Mouse (Mus musculus): ENCODE data around the gene Galnt14.

The Galnt14 gene

GRCm38 (mm10) chr17:73663237-73663636 lies 47.0 kb downstream of the Galnt14 start:
- DNase-seq, result no peak

DNA sequence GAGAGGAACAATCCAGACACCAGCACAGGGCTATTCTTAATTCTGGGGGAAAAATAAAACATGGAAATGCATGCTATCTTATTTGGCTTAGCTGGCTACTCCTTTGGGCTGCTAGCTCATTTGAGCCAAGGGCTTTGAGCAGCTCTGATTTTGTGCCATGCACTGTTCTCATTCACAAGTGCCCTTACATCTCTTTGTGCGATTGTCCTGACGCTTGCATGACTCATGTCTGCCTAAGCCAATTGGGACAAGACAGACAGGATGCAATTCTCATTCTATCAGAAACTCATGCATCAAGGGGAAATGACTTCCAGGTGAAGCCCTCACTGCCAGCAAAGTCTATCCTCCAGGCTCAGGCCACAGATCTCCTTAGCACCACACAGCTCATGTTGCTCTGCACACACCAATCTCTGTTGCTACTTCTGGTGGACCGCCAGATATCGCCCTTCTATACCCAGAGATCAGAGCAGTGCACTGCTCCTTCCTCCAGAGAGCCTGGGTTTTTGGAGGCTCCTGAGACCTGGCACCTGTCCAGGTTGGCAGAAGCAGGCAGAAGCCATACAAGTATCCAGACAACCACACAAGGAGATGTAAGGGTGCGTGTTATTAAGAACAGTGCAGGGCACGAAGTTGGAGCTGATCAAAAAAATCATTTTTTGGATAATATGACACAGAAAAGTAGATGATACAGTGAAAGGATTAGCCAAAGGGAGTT lies 51.4 kb downstream of the Galnt14 start:
- DNase-seq, result no peak

DNA sequence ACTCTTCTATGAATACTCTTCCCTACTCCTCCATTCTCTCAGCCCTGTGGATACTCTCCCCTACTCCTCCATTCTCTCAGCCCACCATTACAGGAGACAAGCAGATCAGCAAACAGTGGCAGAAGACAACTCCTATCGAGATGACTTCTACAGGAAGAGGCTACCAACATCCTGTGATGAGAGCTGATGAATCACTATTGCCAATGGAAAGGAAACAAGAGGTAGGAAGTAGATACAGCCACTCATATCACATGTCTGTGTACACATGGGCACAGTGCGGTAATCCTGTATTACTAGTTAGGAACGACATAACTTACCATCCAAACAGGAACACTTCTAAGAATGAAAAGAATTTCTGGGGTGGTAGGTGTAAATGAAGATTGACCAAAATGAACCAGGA lies 53.9 kb downstream of the Galnt14 start:
- DNase-seq, result no peak

- no peak for DNase-seq
These were observed 56.0 kb downstream of the Galnt14 start for GRCm38 (mm10) chr17:73654261-73654660.

DNA sequence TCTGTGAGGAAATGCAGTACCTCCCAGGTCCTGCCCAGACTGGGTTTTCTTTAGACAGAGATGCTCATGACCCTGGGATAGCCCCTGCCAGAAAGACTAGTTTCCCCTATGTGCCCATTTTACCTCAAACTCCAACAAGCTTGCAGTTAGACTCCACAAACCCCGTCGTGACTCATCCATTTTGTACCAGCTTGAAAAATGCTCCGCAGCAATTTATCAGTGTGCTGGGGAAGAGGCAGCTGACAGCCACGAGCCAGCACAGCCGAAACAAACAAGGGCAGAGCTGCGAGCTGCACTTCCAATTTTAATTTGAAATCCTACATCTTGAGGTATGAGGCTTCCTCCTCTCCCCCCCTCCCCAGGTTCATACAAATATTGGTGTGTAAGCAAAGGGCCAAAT lies 60.9 kb downstream of the Galnt14 start:
- no peak for DNase-seq

DNA sequence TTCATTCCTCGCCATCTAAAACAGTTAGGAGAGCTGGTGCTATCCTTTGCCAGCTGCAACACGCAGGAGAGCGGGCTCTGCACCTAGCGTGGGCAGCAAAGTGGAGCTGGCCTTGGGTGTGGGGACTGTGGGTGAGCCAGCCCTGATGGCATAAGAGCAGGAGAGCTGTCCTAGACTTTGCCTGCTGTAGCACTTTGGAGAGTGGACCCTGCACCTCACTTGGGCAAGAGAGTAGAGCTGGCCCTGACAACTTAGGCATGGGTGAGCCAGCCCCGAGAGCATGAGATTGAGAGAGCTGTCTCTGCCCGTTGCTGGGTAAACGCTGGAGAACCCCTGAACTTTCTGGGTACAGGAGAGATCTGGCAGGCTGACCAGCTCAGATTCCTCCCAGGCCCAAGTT lies 68.6 kb downstream of the Galnt14 start:
- DNase-seq, result no peak

DNA sequence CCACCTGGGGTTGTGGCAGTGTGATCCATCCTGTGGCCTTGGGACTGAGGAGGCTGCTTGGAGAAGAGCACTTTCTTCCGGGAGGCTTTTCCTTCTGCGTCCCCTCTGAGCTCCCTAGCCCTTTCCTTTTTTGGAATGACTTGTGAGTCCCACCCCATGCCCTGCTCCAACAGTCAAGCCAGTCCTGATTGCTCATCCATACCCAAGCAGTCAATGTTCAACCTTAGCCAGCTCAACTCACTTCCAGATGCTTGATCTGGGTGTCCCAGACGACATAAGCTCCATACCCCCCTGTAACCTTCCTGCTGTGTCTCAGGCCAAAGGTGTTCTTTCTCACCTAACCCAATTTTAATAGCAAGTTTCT lies 70.2 kb downstream of the Galnt14 start:
- no peak for DNase-seq

DNA sequence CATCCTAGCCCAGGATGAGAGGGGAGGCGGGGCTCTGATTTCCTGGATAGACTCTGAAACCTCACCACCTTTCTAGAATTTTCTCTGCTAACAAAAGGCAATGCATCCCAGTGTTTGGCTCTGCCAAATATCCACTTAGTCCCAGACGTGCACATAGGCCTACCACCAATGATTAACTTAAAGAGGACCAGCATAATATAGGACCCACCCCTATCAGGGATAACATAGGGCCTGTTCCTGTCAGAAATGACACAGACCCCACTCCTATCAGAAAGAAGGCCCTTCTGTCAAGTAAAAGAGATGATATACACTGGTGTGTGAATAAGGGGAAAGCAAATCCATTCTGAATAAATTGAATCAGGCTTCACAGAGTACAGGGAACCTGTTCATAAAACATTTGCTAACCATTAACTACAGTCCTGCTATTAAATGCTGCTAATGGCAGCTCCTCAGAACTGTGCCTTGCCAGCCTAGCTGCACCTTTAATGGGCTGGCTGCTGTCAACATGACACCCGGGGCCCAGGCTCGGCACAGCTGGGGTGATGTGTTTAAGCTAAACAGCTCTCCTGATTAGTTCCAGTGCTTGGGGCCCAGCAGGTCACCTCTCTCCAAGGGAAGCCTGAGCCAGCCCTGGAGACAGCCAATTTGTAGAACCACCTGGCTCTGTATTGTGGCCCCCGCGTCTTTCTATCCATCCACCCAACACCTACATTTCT lies 70.7 kb downstream of the Galnt14 start:
- no peak for DNase-seq

DNA sequence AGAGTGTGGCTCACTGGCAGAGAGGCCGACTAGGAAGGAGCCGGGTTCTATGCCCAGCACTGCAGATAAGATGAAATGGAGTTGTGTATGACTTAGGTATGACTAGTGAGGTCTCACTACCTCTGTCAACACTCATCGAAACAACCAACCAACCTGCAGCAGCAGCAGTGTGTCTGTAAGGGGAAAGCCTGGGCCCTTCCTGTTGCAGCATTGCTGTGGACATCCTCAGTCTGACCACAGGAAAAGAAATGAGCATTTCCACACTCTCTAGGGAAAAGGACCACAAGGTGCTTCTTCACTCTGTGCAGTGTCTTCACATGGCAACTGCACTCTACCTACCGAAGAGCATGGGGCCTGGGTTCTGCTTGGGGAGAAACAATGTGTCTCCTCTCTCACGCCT lies 73.3 kb downstream of the Galnt14 start:
- DNase-seq, result no peak

- DNase-seq, result no peak
These were observed 75.4 kb downstream of the Galnt14 start for GRCm38 (mm10) chr17:73634896-73635295.

GRCm38 (mm10) chr17:73633991-73634710 lies 76.1 kb downstream of the Galnt14 start:
- DNase-seq, result no peak

DNA sequence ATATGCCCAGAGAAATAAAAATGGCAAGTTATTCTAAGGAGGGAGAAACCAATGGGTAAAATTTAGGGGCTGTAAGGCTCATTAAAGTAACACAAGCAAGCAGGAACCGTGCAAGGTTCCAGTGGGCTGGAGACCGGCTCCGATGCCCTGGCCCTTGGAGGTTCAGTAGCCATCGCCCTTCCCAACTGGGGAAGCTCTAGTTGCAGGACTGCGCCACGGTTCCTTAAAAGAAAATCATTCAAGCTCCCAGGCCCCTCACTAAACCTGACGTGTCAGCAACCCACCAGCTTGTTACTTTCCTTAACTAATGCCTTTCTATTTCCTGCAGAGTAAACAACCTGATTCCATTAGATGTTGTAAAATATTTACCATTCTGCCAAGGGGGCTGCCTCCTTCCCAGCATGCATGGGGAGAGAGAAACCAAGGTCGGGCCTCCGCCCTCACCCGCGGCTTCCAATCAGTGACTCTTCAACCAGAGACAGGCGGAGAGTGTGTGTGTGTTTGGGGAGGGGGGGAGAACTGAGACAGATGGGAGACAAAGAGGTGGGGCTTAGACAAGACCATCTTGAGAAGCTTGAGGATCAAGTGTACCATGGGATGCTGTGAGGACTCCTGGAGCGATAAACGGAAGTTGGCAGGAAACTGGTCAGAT lies 81.9 kb downstream of the Galnt14 start:
- DNase-seq, result no peak

GRCm38 (mm10) chr17:73626912-73627311 lies 83.3 kb downstream of the Galnt14 start:
- no peak for DNase-seq

- no peak for DNase-seq
These were observed 90.2 kb downstream of the Galnt14 start for GRCm38 (mm10) chr17:73620049-73620448.

DNA sequence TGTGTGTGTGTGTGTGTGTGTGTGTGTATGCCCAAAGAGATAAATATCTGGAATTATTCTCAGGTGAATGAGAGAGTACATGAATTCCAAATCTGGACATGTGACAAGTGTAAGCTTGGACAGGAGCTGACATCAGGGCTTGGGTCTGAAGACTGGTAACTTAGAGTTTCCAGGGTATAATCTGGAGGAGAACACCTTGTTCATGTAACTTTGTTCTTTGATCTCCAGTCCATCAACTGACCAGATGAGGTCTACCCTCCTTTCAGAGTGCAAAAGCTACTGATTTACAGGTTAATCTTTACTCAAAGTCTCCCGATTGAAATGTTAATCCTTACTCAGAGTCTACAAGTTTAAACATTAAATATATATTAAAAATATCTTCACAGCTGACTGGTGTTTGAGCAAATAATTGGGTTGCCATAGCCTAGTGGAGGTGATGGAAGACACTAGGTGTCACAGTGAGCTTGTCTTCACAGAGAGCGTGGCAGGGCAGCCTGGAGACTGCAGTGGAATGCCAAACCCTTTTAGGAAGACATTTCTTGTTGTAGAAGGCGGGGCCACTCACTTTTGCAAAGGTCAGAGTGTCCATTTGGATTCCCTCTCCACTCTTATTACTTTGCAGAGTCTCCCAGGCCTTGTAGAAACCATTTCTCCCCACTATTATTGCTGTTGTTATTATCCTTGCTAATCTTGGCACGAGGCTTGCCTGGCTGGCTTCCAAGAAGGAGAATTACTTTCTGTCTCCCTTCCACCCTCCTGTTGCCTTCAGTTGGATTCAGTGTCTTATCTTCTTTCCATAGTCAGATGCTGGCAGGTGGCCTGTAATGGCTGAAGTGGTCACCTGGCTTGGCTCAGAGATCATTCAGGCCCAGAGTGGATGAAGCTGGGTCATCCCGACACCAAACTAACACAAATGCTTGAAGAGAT lies 107.4 kb downstream of the Galnt14 start:
- no peak for DNase-seq

DNA sequence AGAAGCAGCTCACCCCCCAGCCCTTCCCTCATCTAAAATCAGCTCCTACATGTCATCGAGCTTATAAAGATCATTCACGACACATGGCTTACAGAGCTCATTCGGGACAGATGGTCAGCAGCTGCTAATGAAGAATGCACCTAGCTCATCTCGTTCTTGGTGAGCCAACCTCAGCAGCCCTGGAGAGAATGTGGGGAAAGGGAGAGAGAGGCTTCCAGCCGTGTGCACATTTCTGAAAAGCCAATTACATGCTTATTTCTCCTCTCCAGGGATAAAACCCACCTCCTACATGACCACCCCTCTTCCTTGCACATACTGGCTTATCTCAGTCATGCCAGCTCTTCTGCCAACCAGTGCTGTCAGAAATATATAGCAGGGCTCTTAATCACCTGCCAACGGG lies 110.3 kb downstream of the Galnt14 start:
- DNase-seq, result no peak

GRCm38 (mm10) chr17:73592081-73592480 lies 118.2 kb downstream of the Galnt14 start:
- no peak for DNase-seq

GRCm38 (mm10) chr17:73587573-73587972 lies 122.7 kb downstream of the Galnt14 start:
- no peak for DNase-seq

DNA sequence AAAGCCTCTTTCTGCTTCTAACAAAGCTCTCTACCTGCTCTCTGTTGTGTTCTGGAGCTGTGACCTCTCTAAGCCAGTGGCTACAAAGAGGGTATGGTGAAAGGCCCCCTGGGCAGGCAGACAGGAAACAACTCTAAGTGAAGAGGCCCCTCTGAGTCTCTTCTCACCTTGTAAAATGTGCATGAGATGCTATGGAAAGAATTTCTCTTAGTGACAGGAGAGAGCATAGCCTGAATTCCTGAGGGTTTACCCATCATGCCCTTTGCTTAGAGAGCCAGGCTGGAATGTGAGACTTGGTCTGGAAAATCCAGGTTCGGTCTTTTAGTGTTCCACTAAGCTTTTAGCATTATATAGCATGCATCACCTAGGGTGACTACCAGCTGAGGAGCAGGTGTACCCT lies 136.1 kb downstream of the Galnt14 start:
- DNase-seq, result no peak

DNA sequence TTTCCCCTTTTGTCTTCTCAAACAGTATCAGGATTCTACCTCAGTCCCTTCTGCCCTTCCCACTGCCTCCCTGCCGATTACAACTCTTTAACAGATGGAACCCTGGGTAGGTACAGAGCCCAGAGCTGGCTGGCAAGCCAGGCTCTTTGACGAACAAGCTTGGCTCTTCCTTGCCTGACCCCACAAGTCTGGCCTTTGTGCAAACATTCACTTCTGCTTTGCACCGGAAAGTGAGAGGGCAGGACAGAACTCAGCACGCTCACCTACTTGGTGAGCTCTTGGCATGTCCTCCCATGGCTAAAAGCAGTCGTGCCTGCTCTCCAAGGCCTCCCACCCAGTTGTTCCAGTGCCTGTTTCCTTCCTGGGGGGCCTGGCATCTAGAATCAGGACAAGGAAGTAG lies 137.4 kb downstream of the Galnt14 start:
- no peak for DNase-seq

- peak; percentile 51 to 57 for DNase-seq
These were observed 137.8 kb downstream of the Galnt14 start for GRCm38 (mm10) chr17:73572440-73572839.

GRCm38 (mm10) chr17:73571961-73572360 lies 138.3 kb downstream of the Galnt14 start:
- DNase-seq, result no peak

Data from thymus, postnatal 36 days (tissue).